Mouse (Mus musculus) heart, postnatal 14 days (tissue): ENCODE measurements at regions not wholly inside any gene's neighbourhood (a gene's known extent, or its start where the extent isn't known, plus 50 kb on each side); places are given as distances from the start of the nearest gene placed in this dataset.

Source experiments
- DNase-seq, 2 experiments: peaks; one replicate each; pipeline ENCODE4 v3.0.0; 2021 to 2022
- intact Hi-C: fragments of 180-260 bp; cut with DNase I; formaldehyde crosslinking; loops from one replicate; pipeline ENCODE4 v1.15.1; 2025

- intact Hi-C loops, result no loop called here
- peak in 1 of 2 experiments; percentile 21 for DNase-seq
Observed at GRCm38 (mm10) chr13:35453222-35453914, 206.3 kb upstream of the Cdyl start.

GRCm38 (mm10) chr13:35460051-35460450 lies 199.6 kb upstream of the Cdyl start:
- intact Hi-C loops, result no loop called here
- DNase-seq, result no peak

- intact Hi-C loops, result no loop called here
- DNase-seq, result peak in 1 of 2 experiments; percentile 14
Observed at GRCm38 (mm10) chr13:35463231-35463630, 196.4 kb upstream of the Cdyl start.

- peak; percentile 28 to 31 for DNase-seq
- intact Hi-C loops, result no loop called here
Observed at GRCm38 (mm10) chr13:35463850-35464249, 195.8 kb upstream of the Cdyl start.

- intact Hi-C loops, result no loop called here
- DNase-seq, result peak; percentile 21 to 23
Observed at GRCm38 (mm10) chr13:35469361-35470198, 190.1 kb upstream of the Cdyl start.

GRCm38 (mm10) chr13:35478226-35478625 lies 181.4 kb upstream of the Cdyl start:
- intact Hi-C loops, result no loop called here
- DNase-seq, result no peak

- intact Hi-C loops, result no loop called here
- DNase-seq, result no peak
Observed at GRCm38 (mm10) chr13:35482340-35482739, 177.3 kb upstream of the Cdyl start.

- intact Hi-C loops, result no loop called here
- peak; percentile 23 to 26 for DNase-seq
Observed at GRCm38 (mm10) chr13:35486125-35486524, 173.5 kb upstream of the Cdyl start.

- no peak for DNase-seq
- intact Hi-C loops, result loop anchor here (5.0 kb wide), 1 partner anchor 243 kb away; no protein-coding TSS in a partner anchor
Observed at GRCm38 (mm10) chr13:35499776-35500175, 159.9 kb upstream of the Cdyl start.

- intact Hi-C loops, result loop anchor here (5.0 kb wide), 1 partner anchor 241 kb away; no protein-coding TSS in a partner anchor
- no peak for DNase-seq
Observed at GRCm38 (mm10) chr13:35500891-35501290, 158.7 kb upstream of the Cdyl start.

GRCm38 (mm10) chr13:35501351-35502146 lies 158.1 kb upstream of the Cdyl start:
- intact Hi-C loops, result loop anchor here (5.0 kb wide), 1 partner anchor 241 kb away; no protein-coding TSS in a partner anchor

GRCm38 (mm10) chr13:35502147-35502522 lies 157.5 kb upstream of the Cdyl start:
- DNase-seq, result peak in 1 of 2 experiments; percentile 26
- intact Hi-C loops, result loop anchor here (5.0 kb wide), 1 partner anchor 240 kb away; no protein-coding TSS in a partner anchor

More at GRCm38 (mm10) chr13:35501351-35502146, 158.1 kb upstream of the Cdyl start:
- peak in 1 of 2 experiments; percentile 18 for DNase-seq

- intact Hi-C loops, result loop anchor here (5.0 kb wide), 1 partner anchor 239 kb away; no protein-coding TSS in a partner anchor
- DNase-seq, result peak; percentile 69 to 81
Observed at GRCm38 (mm10) chr13:35503362-35503821, 156.2 kb upstream of the Cdyl start.

- intact Hi-C loops, result no loop called here
- DNase-seq, result peak; percentile 10 to 47
Observed at GRCm38 (mm10) chr13:35507195-35507594, 152.4 kb upstream of the Cdyl start.

- no peak for DNase-seq
- intact Hi-C loops, result no loop called here
Observed at GRCm38 (mm10) chr13:35512029-35512507, 147.6 kb upstream of the Cdyl start.

- intact Hi-C loops, result no loop called here
- DNase-seq, result no peak
Observed at GRCm38 (mm10) chr13:35513120-35513519, 146.5 kb upstream of the Cdyl start.

- intact Hi-C loops, result loop anchor here (5.0 kb wide), 1 partner anchor 67 kb away; no protein-coding TSS in a partner anchor
- DNase-seq, result no peak
Observed at GRCm38 (mm10) chr13:35515291-35515690, 144.3 kb upstream of the Cdyl start.

GRCm38 (mm10) chr13:35517692-35518091 lies 141.9 kb upstream of the Cdyl start:
- DNase-seq, result no peak
- intact Hi-C loops, result loop anchor here (5.0 kb wide), 1 partner anchor 65 kb away; no protein-coding TSS in a partner anchor

GRCm38 (mm10) chr13:35522272-35522671 lies 137.4 kb upstream of the Cdyl start:
- no peak for DNase-seq
- intact Hi-C loops, result no loop called here

GRCm38 (mm10) chr13:35529577-35529976 lies 130.1 kb upstream of the Cdyl start:
- DNase-seq, result no peak
- intact Hi-C loops, result no loop called here
